20 mouse cellular contexts compared by ENCODE assay signal in the genomic region with DNA sequence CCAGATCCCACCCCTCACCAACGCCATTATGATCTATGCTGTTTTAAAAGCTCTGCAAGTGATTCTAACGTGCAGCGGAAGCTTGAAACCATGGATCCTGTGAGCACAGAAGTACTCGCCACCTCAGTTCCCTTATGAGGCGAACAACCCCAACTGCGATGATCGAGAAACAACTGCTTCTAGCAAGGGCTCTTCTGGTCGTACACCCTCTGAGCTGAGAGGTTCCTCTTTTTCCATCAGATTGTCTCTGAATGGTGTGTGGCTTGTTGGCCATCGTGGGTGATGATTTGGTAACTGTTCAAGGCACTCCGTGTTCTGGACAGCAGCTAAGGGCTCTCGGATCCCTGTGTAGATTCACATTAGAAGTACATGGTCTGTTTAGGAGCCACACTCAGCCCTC. TPM values are rescaled to one million over a fixed set of nuclear protein-coding genes. Genes with fewer than 3 reads are reported as not detected.
DNase-seq lines count a peak whose midpoint lies in the region; ATAC-seq lines count a peak whose summit lies in the region.
"Had no signal": no experiment of that assay in that cellular context is flagged by ENCODE, and none has a peak within 500 bp of the region (broad histone marks: within the 10 kb centered on the region; RNA-seq: fewer than 3 reads in every experiment).

No protein-coding gene starts in this region.

- H3K9ac ChIP-seq in forebrain, embryonic 16.5 days (replicated peaks; ENCODE audit: low read depth, low read length), result no peak overlapping the region
- H3K9ac ChIP-seq: embryonic facial prominence, embryonic 13.5 days; hindbrain, embryonic 14.5 days; kidney, embryonic 15.5 days; limb, embryonic 12.5 days; liver, embryonic 13.5 days had no signal

- H3K4me1 ChIP-seq in forebrain, embryonic 16.5 days (replicated peaks; ENCODE audit: control insufficient read depth, insufficient read depth, low read length), result no peaks in the 10 kb centered on the region
- H3K4me1 ChIP-seq: limb, embryonic 12.5 days; liver, embryonic 13.5 days had no signal

- no peaks in the 10 kb centered on the region for H3K36me3 ChIP-seq in forebrain, embryonic 16.5 days (ENCODE audit: control insufficient read depth, insufficient read depth)
- H3K36me3 ChIP-seq: embryonic facial prominence, embryonic 13.5 days; kidney, embryonic 15.5 days; limb, embryonic 12.5 days; liver, embryonic 13.5 days had no signal

- H3K27me3 ChIP-seq in forebrain, embryonic 16.5 days (replicated peaks; ENCODE audit: control insufficient read depth, insufficient read depth, low read length), result 0 out of 2 replicates have a peak, but pooled peaks cover 3% of the 10 kb centered on the region
- H3K27me3 ChIP-seq: embryonic facial prominence, embryonic 13.5 days; kidney, embryonic 15.5 days; limb, embryonic 12.5 days; liver, embryonic 13.5 days had no signal

- peak; percentile 21 to 35 for DNase-seq in spleen, adult 18-20 months
- no peak for DNase-seq in spleen, adult 12 weeks (ENCODE audit: low spot score)
- peak; percentile 30 for DNase-seq in c-Kit-positive CD71-negative TER-119-negative erythroid progenitor cells, embryonic 14.5 days (ENCODE audit: low read depth)
- no peak for DNase-seq in kidney, adult 11 months
- no peak for DNase-seq in urinary bladder, postnatal 36 days (ENCODE audit: low spot score in 2 of 2)
- DNase-seq: cerebellum, postnatal 10 days; gastrocnemius, postnatal 25 days; heart, postnatal 10 days; liver, embryonic 13.5 days; lung, postnatal 10 days; thymus, adult 2 months had no signal

- H3K4me3 ChIP-seq in forebrain, embryonic 16.5 days (replicated peaks; ENCODE audit: low read length), result no peak overlapping the region
- H3K4me3 ChIP-seq: embryonic facial prominence, embryonic 13.5 days; kidney, embryonic 15.5 days; limb, embryonic 12.5 days; liver, embryonic 13.5 days had no signal

- H3K4me2 ChIP-seq in forebrain, embryonic 16.5 days (ENCODE audit: low read length), result no peak overlapping the region
- H3K4me2 ChIP-seq: embryonic facial prominence, embryonic 13.5 days; heart, embryonic 11.5 days; hindbrain, embryonic 14.5 days; kidney, embryonic 15.5 days; limb, embryonic 12.5 days; liver, embryonic 13.5 days had no signal

- peak; percentile 83 for ATAC-seq in monocyte, adult 5-6 weeks (replicated peaks; ENCODE audit: insufficient number of reproducible peaks, low FRiP score, low TSS enrichment, poor library complexity, severe bottlenecking)
- ATAC-seq in forebrain, embryonic 16.5 days, result no peak
- ATAC-seq: forebrain, embryonic 14.5 days; midbrain, embryonic 16.5 days had no signal

- no peak overlapping the region for H3K27ac ChIP-seq in forebrain, embryonic 16.5 days (ENCODE audit: low read length)
- H3K27ac ChIP-seq: embryonic facial prominence, embryonic 13.5 days; hindbrain, embryonic 14.5 days; kidney, embryonic 15.5 days; limb, embryonic 12.5 days; liver, embryonic 13.5 days had no signal

- no peaks in the 10 kb centered on the region for H3K9me3 ChIP-seq in forebrain, embryonic 16.5 days (ENCODE audit: control insufficient read depth, low read length)
- H3K9me3 ChIP-seq: embryonic facial prominence, embryonic 13.5 days; kidney, embryonic 15.5 days; limb, embryonic 12.5 days; liver, embryonic 13.5 days had no signal

- WGBS in forebrain, embryonic 16.5 days, result 92% methylated on average over 11 of the region's 11 CpGs

RNA-seq across cellular contexts. Expression of gene Lclat1, which starts 12.7 kb away (rescaled TPM):
- total RNA-seq in monocyte, adult 5-6 weeks (2017), result 6.3 to 7.8 TPM (median 7.7 TPM) in 3 replicates
- 9.6 and 9.8 TPM in 2 replicates for polyA plus RNA-seq in forebrain, embryonic 16.5 days (2015; fragmentation: Nextera tagmentation; extraction: Ambion mirVana)

Comparison
In these comparisons a context has a peak if more than half of its experiments do, and no peak if none do; other contexts are left out.
1. DNase-seq: peak in spleen, adult 18-20 months (2 of 2) and c-Kit-positive CD71-negative TER-119-negative erythroid progenitor cells, embryonic 14.5 days (single experiment); none in spleen, adult 12 weeks (single experiment), kidney, adult 11 months (single experiment) and urinary bladder, postnatal 36 days (0 of 2).